Mouse (Mus musculus) naive thymus-derived CD4-positive, alpha-beta T cell, adult 5 months (primary cell): ENCODE data around the gene D17H6S53E. TPM values are rescaled to one million over a fixed set of nuclear protein-coding genes. Genes with fewer than 3 reads are reported as not detected.

ENCODE experiments used
- polyA plus RNA-seq: library from polyadenylated mRNA; unstranded; fragments of 100-300 nt; shearing (Covaris generic); gene quantifications from one replicate; pipeline ENCODE4 v1.2.1, GENCODE M21; 2017

D17H6S53E gene
- polyA plus RNA-seq, 1 experiment from 2014 or later, result 0.75 TPM

Other genes with a start within 250 kb of the D17H6S53E start
- gene Zbtb12, start 246.9 kb upstream of the D17H6S53E start, polyA plus RNA-seq, result 0.32 TPM
- gene Gm20547, start 244.3 kb upstream of the D17H6S53E start, polyA plus RNA-seq, result not detected
- gene C2, start 228.1 kb upstream of the D17H6S53E start, polyA plus RNA-seq, result not detected
- gene Ehmt2, start 227.9 kb upstream of the D17H6S53E start, polyA plus RNA-seq, result 49.8 TPM
- not detected for gene Slc44a4, start 211.9 kb upstream of the D17H6S53E start, polyA plus RNA-seq
- 116 TPM for gene Neu1, start 195.1 kb upstream of the D17H6S53E start, polyA plus RNA-seq
- 785 TPM for gene Hspa1b, start 167.1 kb upstream of the D17H6S53E start, polyA plus RNA-seq
- 42.4 TPM for gene Gm20481, start 156.5 kb upstream of the D17H6S53E start, polyA plus RNA-seq
- 403 TPM for gene Hspa1a, start 154.2 kb upstream of the D17H6S53E start, polyA plus RNA-seq
- 0.17 TPM for gene Hspa1l, start 153.7 kb upstream of the D17H6S53E start, polyA plus RNA-seq
- 59.4 TPM for gene Lsm2, start 144.5 kb upstream of the D17H6S53E start, polyA plus RNA-seq
- gene Vars, start 125.4 kb upstream of the D17H6S53E start, polyA plus RNA-seq, result 151 TPM
- gene Vwa7, start 109.8 kb upstream of the D17H6S53E start, polyA plus RNA-seq, result not detected
- not detected for gene Sapcd1, start 98.4 kb upstream of the D17H6S53E start, polyA plus RNA-seq
- 4.4 TPM for gene Msh5, start 79.6 kb upstream of the D17H6S53E start, polyA plus RNA-seq
- gene Clic1, start 76.4 kb upstream of the D17H6S53E start, polyA plus RNA-seq, result 228 TPM
- gene Ddah2, start 67.3 kb upstream of the D17H6S53E start, polyA plus RNA-seq, result 0.95 TPM
- not detected for gene Ly6g6c, start 61.0 kb upstream of the D17H6S53E start, polyA plus RNA-seq
- gene Mpig6b, start 60.2 kb upstream of the D17H6S53E start, polyA plus RNA-seq, result not detected
- gene Ly6g6e, start 49.5 kb upstream of the D17H6S53E start, polyA plus RNA-seq, result not detected
- gene Ly6g6d, start 48.3 kb upstream of the D17H6S53E start, polyA plus RNA-seq, result not detected
- not detected for gene Ly6g6f, start 40.8 kb upstream of the D17H6S53E start, polyA plus RNA-seq
- 90.2 TPM for gene Abhd16a, start 37.1 kb upstream of the D17H6S53E start, polyA plus RNA-seq
- gene Ly6g5c, start 18.1 kb upstream of the D17H6S53E start, polyA plus RNA-seq, result not detected
- gene Ly6g5b, start 10.9 kb upstream of the D17H6S53E start, polyA plus RNA-seq, result 1.2 TPM
- gene Gpank1, start 4.9 kb upstream of the D17H6S53E start, polyA plus RNA-seq, result 64.4 TPM
- 190 TPM for gene Csnk2b, start 4.3 kb upstream of the D17H6S53E start, polyA plus RNA-seq
- gene Apom, start 5.7 kb downstream of the D17H6S53E start, polyA plus RNA-seq, result not detected
- 77.8 TPM for gene Bag6, start 8.8 kb downstream of the D17H6S53E start, polyA plus RNA-seq
- gene Prrc2a, start 38.5 kb downstream of the D17H6S53E start, polyA plus RNA-seq, result 31.3 TPM
- not detected for gene Aif1, start 49.7 kb downstream of the D17H6S53E start, polyA plus RNA-seq
- gene Lst1, start 62.1 kb downstream of the D17H6S53E start, polyA plus RNA-seq, result 1.8 TPM
- 754 TPM for gene Ltb, start 68.1 kb downstream of the D17H6S53E start, polyA plus RNA-seq
- gene Tnf, start 75.6 kb downstream of the D17H6S53E start, polyA plus RNA-seq, result 4.2 TPM
- gene Lta, start 79.0 kb downstream of the D17H6S53E start, polyA plus RNA-seq, result 24.6 TPM
- gene Gm16181, start 94.5 kb downstream of the D17H6S53E start, polyA plus RNA-seq, result not detected
- 1.4 TPM for gene Atp6v1g2, start 107.3 kb downstream of the D17H6S53E start, polyA plus RNA-seq
- 16.0 TPM for gene Nfkbil1, start 109.4 kb downstream of the D17H6S53E start, polyA plus RNA-seq
- 192 TPM for gene Ddx39b, start 115.4 kb downstream of the D17H6S53E start, polyA plus RNA-seq
- gene H2-D1, start 136.4 kb downstream of the D17H6S53E start, polyA plus RNA-seq, result 5,786 TPM
- not detected for gene H2-Q1, start 194.0 kb downstream of the D17H6S53E start, polyA plus RNA-seq
- 7.0 TPM for gene H2-Q2, start 215.9 kb downstream of the D17H6S53E start, polyA plus RNA-seq